Mouse (Mus musculus): ENCODE results near the gene Ccdc159. TPM values are rescaled to one million over a fixed set of nuclear protein-coding genes. Genes with fewer than 3 reads are reported as not detected.

Gene Ccdc159
- total RNA-seq (2012; rRNA removed), result 1.8 and 1.9 TPM in 2 replicates

- Histone ChIP-seq H3K9ac (ENCODE audit: insufficient read depth, low read depth, low read length, poor library complexity, severe bottlenecking) (peak within 1 kb of the TSS; percentile 80), H3K9me3 (ENCODE audit: control insufficient read depth, insufficient read depth, low read depth, low read length) (no peaks in the 10 kb centered on the region), H3K4me1 (ENCODE audit: control insufficient read depth in 2 of 2, insufficient read depth in 2 of 2, low read length in 2 of 2, poor library complexity in 1 of 2) (peaks cover 0 to 7% of the 10 kb centered on the region in 2 experiments; a peak in 2 of 4 replicates), H3K4me3 (ENCODE audit: insufficient read depth in 1 of 2, low read depth in 1 of 2, low read length in 2 of 2, poor library complexity in 1 of 2, severe bottlenecking in 1 of 2) (peak within 1 kb of the TSS; percentile 71 to 79), H3K36me3 (ENCODE audit: control insufficient read depth, insufficient read depth, low read length, poor library complexity, severe bottlenecking) (peaks cover 9% of the 10 kb centered on the region; the same call in 1 of the 2 replicates), H3K27ac (ENCODE audit: insufficient read depth, low read depth, low read length, poor library complexity, severe bottlenecking) (no peak within 1 kb of the TSS)
- in situ Hi-C loops (cut with MboI; ENCODE audit: low sequenced_read_pairs in 2 of 2, unreplicated experiment in 2 of 2), result no loop called here
- peak; percentile 94 for DNase-seq (ENCODE audit: low read depth, low spot score)
- peak; percentile 35; the same call in 1 of the 2 replicates for TF ChIP-seq CHD2 (IDR thresholded peaks at IDR 0.05; ENCODE audit: low read depth, low read length)
- TF ChIP-seq ZNF384 (IDR thresholded peaks at IDR 0.05; ENCODE audit: low read depth, low read length), result no peak
- TF ChIP-seq ZC3H11A (IDR thresholded peaks at IDR 0.05; ENCODE audit: borderline replicate concordance, low read depth, low read length), result no peak
- TF ChIP-seq MAFK (IDR thresholded peaks at IDR 0.05; ENCODE audit: insufficient read depth, low read depth, low read length), result no peak
- TF ChIP-seq HCFC1 (IDR thresholded peaks at IDR 0.05; ENCODE audit: borderline replicate concordance, insufficient read depth, low read length), result peak; percentile 46; the same call in 1 of the 2 replicates
These were observed at the start of gene Ccdc159, which contains the start of gene Tmem205 for GRCm38 (mm10) chr9:21927208-21927753. TSS of gene Ccdc159 (plus strand) at chr9:21927471. TSS of gene Tmem205 (minus strand) at chr9:21927556.

GRCm38 (mm10) chr9:21889229-21889628, 38.0 kb upstream of the Ccdc159 start:
- Histone ChIP-seq H3K36me3 (ENCODE audit: control insufficient read depth, insufficient read depth, low read length, poor library complexity, severe bottlenecking) (no peaks in the 10 kb centered on the region), H3K9me3 (ENCODE audit: control insufficient read depth, insufficient read depth, low read depth, low read length) (0 out of 2 replicates have a peak, but pooled peaks cover 2% of the 10 kb centered on the region), H3K4me3 (ENCODE audit: insufficient read depth in 1 of 2, low read depth in 1 of 2, low read length in 2 of 2, poor library complexity in 1 of 2, severe bottlenecking in 1 of 2) (no peak overlapping the region), H3K9ac (ENCODE audit: insufficient read depth, low read depth, low read length, poor library complexity, severe bottlenecking) (no peak overlapping the region), H3K4me1 (ENCODE audit: control insufficient read depth in 2 of 2, insufficient read depth in 2 of 2, low read length in 2 of 2, poor library complexity in 1 of 2) (no peaks in the 10 kb centered on the region), H3K27ac (ENCODE audit: insufficient read depth, low read depth, low read length, poor library complexity, severe bottlenecking) (no peak overlapping the region)
- DNase-seq (ENCODE audit: low read depth, low spot score), result no peak
- in situ Hi-C loops (cut with MboI; ENCODE audit: low sequenced_read_pairs in 2 of 2, unreplicated experiment in 2 of 2), result no loop called here
- TF ChIP-seq CHD2 (IDR thresholded peaks at IDR 0.05; ENCODE audit: low read depth, low read length) (no peak), MAFK (IDR thresholded peaks at IDR 0.05; ENCODE audit: insufficient read depth, low read depth, low read length) (no peak), ZNF384 (IDR thresholded peaks at IDR 0.05; ENCODE audit: low read depth, low read length) (no peak), ZC3H11A (IDR thresholded peaks at IDR 0.05; ENCODE audit: borderline replicate concordance, low read depth, low read length) (no peak), HCFC1 (IDR thresholded peaks at IDR 0.05; ENCODE audit: borderline replicate concordance, insufficient read depth, low read length) (no peak)

GRCm38 (mm10) chr9:21901223-21901820, 25.9 kb upstream of the Ccdc159 start:
- DNase-seq (ENCODE audit: low read depth, low spot score), result peak; percentile 53
- TF ChIP-seq MAFK (IDR thresholded peaks at IDR 0.05; ENCODE audit: insufficient read depth, low read depth, low read length) (no peak), HCFC1 (IDR thresholded peaks at IDR 0.05; ENCODE audit: borderline replicate concordance, insufficient read depth, low read length) (peak; percentile 94), CHD2 (IDR thresholded peaks at IDR 0.05; ENCODE audit: low read depth, low read length) (no peak), ZNF384 (IDR thresholded peaks at IDR 0.05; ENCODE audit: low read depth, low read length) (no peak), ZC3H11A (IDR thresholded peaks at IDR 0.05; ENCODE audit: borderline replicate concordance, low read depth, low read length) (no peak)
- in situ Hi-C loops (cut with MboI; ENCODE audit: low sequenced_read_pairs in 2 of 2, unreplicated experiment in 2 of 2), result no loop called here
- Histone ChIP-seq H3K4me3 (ENCODE audit: insufficient read depth in 1 of 2, low read depth in 1 of 2, low read length in 2 of 2, poor library complexity in 1 of 2, severe bottlenecking in 1 of 2) (peak overlapping the region; percentile 30 to 81), H3K4me1 (ENCODE audit: control insufficient read depth in 2 of 2, insufficient read depth in 2 of 2, low read length in 2 of 2, poor library complexity in 1 of 2) (peaks cover 0 to 4% of the 10 kb centered on the region in 2 experiments; a peak in 1 of 4 replicates), H3K9ac (ENCODE audit: insufficient read depth, low read depth, low read length, poor library complexity, severe bottlenecking) (peak overlapping the region; percentile 13; the same call in 1 of the 2 replicates), H3K27ac (ENCODE audit: insufficient read depth, low read depth, low read length, poor library complexity, severe bottlenecking) (no peak overlapping the region), H3K36me3 (ENCODE audit: control insufficient read depth, insufficient read depth, low read length, poor library complexity, severe bottlenecking) (no peaks in the 10 kb centered on the region), H3K9me3 (ENCODE audit: control insufficient read depth, insufficient read depth, low read depth, low read length) (no peaks in the 10 kb centered on the region)

GRCm38 (mm10) chr9:21904031-21904430, 23.2 kb upstream of the Ccdc159 start:
- DNase-seq (ENCODE audit: low read depth, low spot score), result no peak
- Histone ChIP-seq H3K4me3 (ENCODE audit: insufficient read depth in 1 of 2, low read depth in 1 of 2, low read length in 2 of 2, poor library complexity in 1 of 2, severe bottlenecking in 1 of 2) (no peak overlapping the region), H3K27ac (ENCODE audit: insufficient read depth, low read depth, low read length, poor library complexity, severe bottlenecking) (no peak overlapping the region), H3K9me3 (ENCODE audit: control insufficient read depth, insufficient read depth, low read depth, low read length) (no peaks in the 10 kb centered on the region), H3K9ac (ENCODE audit: insufficient read depth, low read depth, low read length, poor library complexity, severe bottlenecking) (no peak overlapping the region), H3K36me3 (ENCODE audit: control insufficient read depth, insufficient read depth, low read length, poor library complexity, severe bottlenecking) (no peaks in the 10 kb centered on the region), H3K4me1 (ENCODE audit: control insufficient read depth in 2 of 2, insufficient read depth in 2 of 2, low read length in 2 of 2, poor library complexity in 1 of 2) (peaks cover 0 to 4% of the 10 kb centered on the region in 2 experiments; a peak in 1 of 4 replicates)
- in situ Hi-C loops (cut with MboI; ENCODE audit: low sequenced_read_pairs in 2 of 2, unreplicated experiment in 2 of 2), result no loop called here
- TF ChIP-seq HCFC1 (IDR thresholded peaks at IDR 0.05; ENCODE audit: borderline replicate concordance, insufficient read depth, low read length), result no peak
- TF ChIP-seq CHD2 (IDR thresholded peaks at IDR 0.05; ENCODE audit: low read depth, low read length), result no peak
- TF ChIP-seq MAFK (IDR thresholded peaks at IDR 0.05; ENCODE audit: insufficient read depth, low read depth, low read length), result no peak
- no peak for TF ChIP-seq ZNF384 (IDR thresholded peaks at IDR 0.05; ENCODE audit: low read depth, low read length)
- TF ChIP-seq ZC3H11A (IDR thresholded peaks at IDR 0.05; ENCODE audit: borderline replicate concordance, low read depth, low read length), result no peak
